ENCODE assay signal across 8 mouse cellular contexts in genomic region chr2:25180478-25180903, GRCm38 (mm10). TPM values are rescaled to one million over a fixed set of nuclear protein-coding genes. Genes with fewer than 3 reads are reported as not detected.
DNase-seq lines count a peak whose midpoint lies in the region; ATAC-seq and TF ChIP-seq lines count a peak whose summit lies in the region.

TSS of gene Nrarp (plus strand) at chr2:25180758.

- intact Hi-C loops in heart, postnatal 14 days (cut with DNase I), result loop anchor here (2.0 to 5.0 kb wide), 2 partner anchors 18 to 38 kb away; no protein-coding TSS in a partner anchor

- H3K79me2 ChIP-seq in CH12.LX (replicated peaks; ENCODE audit: control insufficient read depth, extremely low read depth, insufficient read depth, poor library complexity, severe bottlenecking), result no peaks in the 10 kb centered on the region

- in situ Hi-C loops in CH12.LX (cut with MboI; ENCODE audit: low pct_ligation_motif_present, low pct_unique_long_range_greater_than_20kb, low sequenced_read_pairs), result no loop called here

- TF ChIP-seq RAD21 in CH12.LX (IDR thresholded peaks at IDR 0.05; ENCODE audit: low read depth, low read length), result no peak

- peak in 1 of 2 experiments; percentile 66; a peak in 2 of 4 replicates for TF ChIP-seq CTCF in CH12.LX (conservative IDR thresholded peaks at IDR 0.05 in 1 of 2, IDR thresholded peaks at IDR 0.05 in 1 of 2; ENCODE audit: low read depth in 2 of 2, low read length in 2 of 2)
- peak; percentile 62 for TF ChIP-seq CTCF in liver, postnatal 0 days (IDR thresholded peaks at IDR 0.05; ENCODE audit: low read depth)

- DNase-seq in CH12.LX (ENCODE audit: extremely low read depth), result peak; percentile 78
- DNase-seq in cerebellum, adult 11 months, result peak; percentile 81
- DNase-seq in heart, postnatal 14 days, result peak; percentile 92 to 94
- peak; percentile 96 for DNase-seq in layer of hippocampus, adult 11-12 months (ENCODE audit: low spot score)
- DNase-seq in liver, postnatal 0 days, result peak; percentile 89
- peak; percentile 96 for DNase-seq in testis, postnatal 10 days (ENCODE audit: low spot score)

- dilution Hi-C loops in CH12.LX (cut with MboI; ENCODE audit: extremely low pct_ligation_motif_present, extremely low pct_unique_long_range_greater_than_20kb, low sequenced_read_pairs), result no loop called here

- peak; percentile 88 for ATAC-seq in forebrain, embryonic 15.5 days (replicated peaks)
- ATAC-seq in liver, postnatal 0 days, result peak; percentile 81
- ATAC-seq in neural tube, embryonic 14.5 days (ENCODE audit: low read depth), result peak; percentile 88

- peaks cover 89% of the 10 kb centered on the region for H3K27me3 ChIP-seq in CH12.LX (replicated peaks)
- no peaks in the 10 kb centered on the region for H3K27me3 ChIP-seq in forebrain, embryonic 15.5 days
- H3K27me3 ChIP-seq in liver, postnatal 0 days (ENCODE audit: insufficient read depth, low read length), result peaks cover 51% of the 10 kb centered on the region
- no peaks in the 10 kb centered on the region for H3K27me3 ChIP-seq in neural tube, embryonic 14.5 days (ENCODE audit: control insufficient read depth, insufficient read depth, low read length)

- no peaks in the 10 kb centered on the region for H3K36me3 ChIP-seq in CH12.LX (replicated peaks in 1 of 2; ENCODE audit: control insufficient read depth in 1 of 2, insufficient read depth in 1 of 2, low read length in 1 of 2)
- no peaks in the 10 kb centered on the region for H3K36me3 ChIP-seq in forebrain, embryonic 15.5 days
- no peaks in the 10 kb centered on the region for H3K36me3 ChIP-seq in liver, postnatal 0 days (replicated peaks; ENCODE audit: insufficient read depth, low read length)
- H3K36me3 ChIP-seq in neural tube, embryonic 14.5 days (ENCODE audit: control insufficient read depth, insufficient read depth, low read length), result no peaks in the 10 kb centered on the region

- H3K27ac ChIP-seq in CH12.LX (ENCODE audit: insufficient read depth, low read depth), result peak within 1 kb of the TSS; percentile 72
- H3K27ac ChIP-seq in forebrain, embryonic 15.5 days (replicated peaks), result peak within 1 kb of the TSS; percentile 88
- H3K27ac ChIP-seq in liver, postnatal 0 days (ENCODE audit: low read depth), result peak within 1 kb of the TSS; percentile 80
- peak within 1 kb of the TSS; percentile 74 for H3K27ac ChIP-seq in neural tube, embryonic 14.5 days (ENCODE audit: low read depth, low read length)

- no peak for TF ChIP-seq EP300 in CH12.LX (IDR thresholded peaks at IDR 0.05; ENCODE audit: low read length)
- no peak for TF ChIP-seq EP300 in liver, postnatal 0 days (IDR thresholded peaks at IDR 0.05; ENCODE audit: low read depth)

- WGBS in forebrain, embryonic 15.5 days, result under 1% methylated on average over 33 of the region's 35 CpGs
- WGBS in liver, postnatal 0 days (ENCODE audit: insufficient replicate concordance), result under 1% methylated on average over 31 of the region's 35 CpGs
- under 1% methylated on average over 34 of the region's 35 CpGs for WGBS in neural tube, embryonic 14.5 days

- H3K4me2 ChIP-seq in CH12.LX (ENCODE audit: insufficient read depth, low read depth, poor library complexity, severe bottlenecking), result peak within 1 kb of the TSS; percentile 71
- peak within 1 kb of the TSS; percentile 83 for H3K4me2 ChIP-seq in forebrain, embryonic 15.5 days (replicated peaks)
- peak within 1 kb of the TSS; percentile 98 for H3K4me2 ChIP-seq in liver, postnatal 0 days (ENCODE audit: low read depth, low read length)
- peak within 1 kb of the TSS; percentile 82 for H3K4me2 ChIP-seq in neural tube, embryonic 14.5 days (ENCODE audit: low read depth, low read length)

- H3K9ac ChIP-seq in CH12.LX (ENCODE audit: insufficient read depth, low read depth), result peak within 1 kb of the TSS; percentile 50
- peak within 1 kb of the TSS; percentile 68 for H3K9ac ChIP-seq in forebrain, embryonic 15.5 days (replicated peaks)
- peak within 1 kb of the TSS; percentile 65 for H3K9ac ChIP-seq in liver, postnatal 0 days (replicated peaks)
- peak within 1 kb of the TSS; percentile 51 for H3K9ac ChIP-seq in neural tube, embryonic 14.5 days (replicated peaks; ENCODE audit: low read depth, low read length)

- peak within 1 kb of the TSS; percentile 41 to 70 (median 46) for H3K4me3 ChIP-seq in CH12.LX (replicated peaks in 1 of 3; ENCODE audit: low read depth in 2 of 3, low read length in 2 of 3, poor library complexity in 1 of 3)
- peak within 1 kb of the TSS; percentile 73 for H3K4me3 ChIP-seq in forebrain, embryonic 15.5 days
- H3K4me3 ChIP-seq in liver, postnatal 0 days (ENCODE audit: low read depth, low read length), result peak within 1 kb of the TSS; percentile 61
- peak within 1 kb of the TSS; percentile 63 for H3K4me3 ChIP-seq in neural tube, embryonic 14.5 days (ENCODE audit: low read depth, low read length)

- peaks cover 13 to 31% of the 10 kb centered on the region in 2 experiments for H3K4me1 ChIP-seq in CH12.LX (ENCODE audit: control insufficient read depth in 1 of 2, insufficient read depth in 2 of 2)
- H3K4me1 ChIP-seq in forebrain, embryonic 15.5 days, result peaks cover 90% of the 10 kb centered on the region
- H3K4me1 ChIP-seq in liver, postnatal 0 days (ENCODE audit: insufficient read depth), result peaks cover 33% of the 10 kb centered on the region
- peaks cover 20% of the 10 kb centered on the region for H3K4me1 ChIP-seq in neural tube, embryonic 14.5 days (ENCODE audit: control insufficient read depth, insufficient read depth, low read length)

- TF ChIP-seq POLR2A in CH12.LX (IDR thresholded peaks at IDR 0.05; ENCODE audit: low read depth, low read length), result peak; percentile 96

- H3K9me3 ChIP-seq in CH12.LX (replicated peaks; ENCODE audit: low read length), result peaks cover 11% of the 10 kb centered on the region
- no peaks in the 10 kb centered on the region for H3K9me3 ChIP-seq in forebrain, embryonic 15.5 days
- H3K9me3 ChIP-seq in liver, postnatal 0 days (ENCODE audit: low read length), result no peaks in the 10 kb centered on the region
- H3K9me3 ChIP-seq in neural tube, embryonic 14.5 days (ENCODE audit: control insufficient read depth, low read length), result no peaks in the 10 kb centered on the region

TF ChIP-seq in CH12.LX, 34 proteins besides CTCF, POLR2A, EP300 and RAD21 (continues in another document):
- TF ChIP-seq MXI1 (IDR thresholded peaks at IDR 0.05; ENCODE audit: low read depth, low read length) (peak; percentile 56), CHD2 (IDR thresholded peaks at IDR 0.05; ENCODE audit: low read length) (0 out of 2 replicates have a peak, but pooled peaks have one; percentile 28), TCF12 (IDR thresholded peaks at IDR 0.05; ENCODE audit: low read depth, low read length) (peak; percentile 59), USF2 (conservative IDR thresholded peaks at IDR 0.05; ENCODE audit: low read depth, low read length) (0 out of 2 replicates have a peak, but pooled peaks have one; percentile 30), ELF1 (IDR thresholded peaks at IDR 0.05; ENCODE audit: low read depth, low read length) (peak; percentile 34), MAFK (IDR thresholded peaks at IDR 0.05; ENCODE audit: insufficient replicate concordance, low read length) (no peak), MYC (IDR thresholded peaks at IDR 0.05; ENCODE audit: low read depth, low read length) (no peak), JUND (conservative IDR thresholded peaks at IDR 0.05; ENCODE audit: low read depth, low read length) (no peak), JUN (IDR thresholded peaks at IDR 0.05; ENCODE audit: insufficient read depth, low read depth, low read length) (no peak), CHD1 (IDR thresholded peaks at IDR 0.05; ENCODE audit: low read depth, low read length) (no peak), TBP (conservative IDR thresholded peaks at IDR 0.05; ENCODE audit: low read depth, low read length) (peak; percentile 91), GABPA (IDR thresholded peaks at IDR 0.05; ENCODE audit: insufficient replicate concordance, low read depth, low read length) (no peak), ZKSCAN1 (IDR thresholded peaks at IDR 0.05; ENCODE audit: borderline replicate concordance, low read depth, low read length) (no peak), ZNF384 (IDR thresholded peaks at IDR 0.05; ENCODE audit: low read depth, low read length) (no peak), E2F4 (IDR thresholded peaks at IDR 0.05; ENCODE audit: insufficient replicate concordance, low read depth, low read length) (no peak), SIN3A (IDR thresholded peaks at IDR 0.05; ENCODE audit: low read length) (peak; percentile 24; the same call in 1 of the 2 replicates), ZC3H11A (IDR thresholded peaks at IDR 0.05; ENCODE audit: low read depth, low read length) (no peak), IRF4 (IDR thresholded peaks at IDR 0.05; ENCODE audit: low read depth, low read length) (peak; percentile 52; the same call in 1 of the 2 replicates), NRF1 (IDR thresholded peaks at IDR 0.05; ENCODE audit: low read depth, low read length) (no peak; the same call in 1 of the 2 replicates), PAX5 (IDR thresholded peaks at IDR 0.05; ENCODE audit: low read length) (no peak), RCOR1 (conservative IDR thresholded peaks at IDR 0.05; ENCODE audit: low read depth, low read length) (no peak), HCFC1 (IDR thresholded peaks at IDR 0.05; ENCODE audit: low read depth, low read length) (peak; percentile 26), ETS1 (conservative IDR thresholded peaks at IDR 0.05; ENCODE audit: low read depth, low read length) (no peak), MEF2A (IDR thresholded peaks at IDR 0.05; ENCODE audit: borderline replicate concordance, low read depth, low read length) (peak; percentile 9; the same call in 1 of the 2 replicates), SMC3 (IDR thresholded peaks at IDR 0.05; ENCODE audit: low read depth, low read length) (no peak), BHLHE40 (IDR thresholded peaks at IDR 0.05; ENCODE audit: low read depth, low read length) (0 out of 2 replicates have a peak, but pooled peaks have one; percentile 22), MAX (IDR thresholded peaks at IDR 0.05; ENCODE audit: low read length) (peak; percentile 50; the same call in 1 of the 2 replicates), KAT2A (IDR thresholded peaks at IDR 0.05; ENCODE audit: insufficient replicate concordance, low read length) (no peak), POLR2AphosphoS2 (IDR thresholded peaks at IDR 0.05; ENCODE audit: low read depth, low read length) (peak; percentile 70; the same call in 1 of the 2 replicates), MAZ (IDR thresholded peaks at IDR 0.05; ENCODE audit: low read depth, low read length) (no peak)

RNA-seq across cellular contexts. Expression of gene Nrarp, which starts in this region (rescaled TPM):
- total RNA-seq in CH12.LX (2012; rRNA removed) (3.1 TPM in 2 replicates), CH12.LX (2014; rRNA removed) (0.24 and 0.35 TPM in 2 replicates)
- 0.14 and 0.20 TPM in 2 replicates for polyA plus RNA-seq in CH12.LX (2012; ENCODE audit: insufficient read length, low read depth)
- 25.2 and 27.5 TPM in 2 replicates for polyA plus RNA-seq in forebrain, embryonic 15.5 days (2015; fragmentation: Nextera tagmentation; extraction: Ambion mirVana)
- 10 to 100 TPM; 14.0 to 15.0 TPM for total RNA-seq in heart, postnatal 14 days (2021)
- 1.3 and 1.7 TPM in 2 replicates for polyA plus RNA-seq in liver, postnatal 0 days (2015; fragmentation: Nextera tagmentation; extraction: Ambion mirVana)
- polyA plus RNA-seq in neural tube, embryonic 14.5 days (2014; fragmentation: Nextera tagmentation; extraction: Ambion mirVana), result 10.7 and 15.1 TPM in 2 replicates

Comparison
In these comparisons a context has a peak if more than half of its experiments do, and no peak if none do; other contexts are left out.
1. Peak in every context shown above with its lines: DNase-seq, ATAC-seq, H3K4me3 ChIP-seq and H3K27ac ChIP-seq.